Mouse (Mus musculus): ENCODE data around the gene Ticam1. TPM values are rescaled to one million over a fixed set of nuclear protein-coding genes. Genes with fewer than 3 reads are reported as not detected.

Ticam1 gene
- total RNA-seq, 2 experiments from 2014 or later = 2.8 to 5.0 TPM

GRCm38 (mm10) chr17:56291826-56292475, 15.4 kb upstream of the Ticam1 start:
- ATAC-seq (replicated peaks; ENCODE audit: low FRiP score, poor library complexity, severe bottlenecking) = no peak

GRCm38 (mm10) chr17:56291171-56291511, 14.6 kb upstream of the Ticam1 start:
- ATAC-seq (replicated peaks; ENCODE audit: low FRiP score, poor library complexity, severe bottlenecking) = peak; percentile 83

GRCm38 (mm10) chr17:56290388-56291170, 14.0 kb upstream of the Ticam1 start:
- peak; percentile 73 for ATAC-seq (replicated peaks; ENCODE audit: low FRiP score, poor library complexity, severe bottlenecking)

DNA sequence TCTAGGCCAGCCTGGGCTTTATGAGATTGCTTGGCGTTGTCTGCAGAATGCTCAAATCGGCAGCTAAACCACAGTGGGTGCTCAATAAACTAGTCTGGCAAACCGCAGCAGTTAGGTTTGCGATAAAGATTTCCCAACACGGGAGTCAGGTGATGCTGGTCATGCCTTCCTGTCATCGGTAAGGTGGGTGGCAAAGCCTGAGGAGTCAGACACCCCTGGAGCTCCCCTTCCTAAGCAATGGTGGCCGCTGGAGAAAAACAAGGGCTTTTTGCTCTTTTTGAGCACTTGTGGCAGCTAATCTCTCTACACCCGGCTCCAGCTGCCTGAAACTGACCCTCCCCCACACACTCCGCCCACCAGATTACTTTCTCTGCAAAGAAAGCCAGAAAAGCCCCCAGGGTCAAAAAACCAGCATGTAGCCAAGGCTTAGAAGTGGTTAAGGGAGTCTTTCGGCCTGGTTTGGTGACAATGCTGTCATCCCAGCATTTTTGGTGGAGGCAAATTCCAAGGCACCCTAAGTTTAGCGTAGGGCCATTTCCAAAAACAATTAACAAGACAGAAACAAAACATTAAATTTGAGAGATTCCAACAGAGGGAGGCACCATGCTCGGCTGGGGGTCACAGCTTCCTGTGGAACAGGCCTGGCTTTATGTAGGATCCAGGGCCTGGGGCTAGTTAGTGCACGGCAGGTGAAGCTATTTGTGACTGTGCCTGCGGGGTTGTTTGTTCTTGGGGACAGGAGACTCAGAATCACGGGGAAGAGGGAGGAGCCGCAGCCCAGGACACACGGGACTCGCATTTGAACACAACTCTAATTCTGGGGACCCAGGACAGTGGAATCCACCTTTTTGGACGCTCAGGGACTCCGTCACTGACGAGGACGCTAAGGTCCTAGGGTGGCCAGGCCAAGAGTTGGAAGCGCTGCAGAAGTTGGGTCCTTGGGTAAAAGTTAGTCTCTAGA, 13.1 kb upstream of the Ticam1 start:
- no peak for ATAC-seq (replicated peaks; ENCODE audit: low FRiP score, poor library complexity, severe bottlenecking)

DNA sequence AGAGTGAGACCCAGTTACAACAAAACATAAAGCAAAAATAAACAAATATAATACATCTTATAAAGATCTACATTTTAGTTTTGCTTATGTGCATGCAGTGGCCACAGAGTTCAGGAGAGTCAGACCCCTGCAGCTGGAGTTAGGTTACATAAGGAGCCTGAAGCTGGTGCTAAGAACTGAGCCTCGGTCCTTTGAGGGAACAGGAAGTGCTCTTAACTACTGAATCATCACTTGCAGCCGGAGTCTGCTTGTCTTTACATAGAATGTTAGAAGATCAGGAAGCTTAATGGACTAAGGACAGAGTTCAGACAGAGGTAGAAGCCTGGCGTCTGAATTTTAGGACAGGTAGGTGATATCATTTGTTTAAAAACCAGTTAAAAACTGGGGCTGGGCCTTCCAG, 12.3 kb upstream of the Ticam1 start:
- ATAC-seq (replicated peaks; ENCODE audit: low FRiP score, poor library complexity, severe bottlenecking) = no peak

GRCm38 (mm10) chr17:56287830-56288229, 11.2 kb upstream of the Ticam1 start:
- no peak for ATAC-seq (replicated peaks; ENCODE audit: low FRiP score, poor library complexity, severe bottlenecking)

DNA sequence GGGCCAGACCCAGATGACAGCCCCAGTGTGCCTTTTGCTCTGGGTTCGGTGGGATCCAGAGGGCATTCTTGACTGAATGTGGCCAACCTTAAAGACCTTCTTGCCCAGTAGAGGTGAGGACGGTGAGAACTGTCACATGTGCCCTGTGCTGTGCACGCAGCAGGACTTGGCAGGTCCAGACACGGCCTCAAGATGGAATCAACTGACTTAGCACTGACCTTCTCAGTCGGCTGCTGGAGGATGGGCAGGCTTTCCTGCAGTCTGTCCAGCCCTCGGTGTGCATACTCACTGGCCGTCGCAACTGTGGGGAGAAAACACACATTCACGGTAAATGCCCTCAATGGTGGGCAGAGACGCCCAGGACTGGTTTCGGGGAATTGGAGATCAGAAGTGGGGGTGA, 9.4 kb upstream of the Ticam1 start:
- ATAC-seq (replicated peaks; ENCODE audit: low FRiP score, poor library complexity, severe bottlenecking) = no peak

GRCm38 (mm10) chr17:56283316-56283715, 6.7 kb upstream of the Ticam1 start:
- no peak for ATAC-seq (replicated peaks; ENCODE audit: low FRiP score, poor library complexity, severe bottlenecking)

DNA sequence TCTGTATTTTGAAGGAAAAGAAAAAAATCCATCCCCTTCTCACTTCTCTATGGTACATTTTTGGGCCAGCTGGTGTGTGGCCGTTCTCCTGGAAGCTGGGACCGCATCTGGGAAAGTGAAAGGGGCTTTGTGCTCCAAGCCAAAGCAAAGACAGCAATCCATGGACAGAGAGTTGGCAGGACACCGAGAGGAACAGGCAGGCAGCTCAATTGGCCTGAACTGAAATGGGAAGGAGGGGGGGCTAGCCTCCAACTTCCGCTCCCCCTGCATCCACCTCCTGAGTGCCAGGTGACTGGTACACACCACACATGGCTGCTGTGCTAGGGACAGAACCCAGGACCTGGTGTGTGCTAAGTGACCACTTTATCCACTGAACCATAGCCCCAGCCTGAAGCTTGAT, 6.2 kb upstream of the Ticam1 start:
- ATAC-seq (replicated peaks; ENCODE audit: low FRiP score, poor library complexity, severe bottlenecking) = no peak

- no peak for ATAC-seq (replicated peaks; ENCODE audit: low FRiP score, poor library complexity, severe bottlenecking)
Measured at GRCm38 (mm10) chr17:56281193-56281592, 4.6 kb upstream of the Ticam1 start.

- ATAC-seq (replicated peaks; ENCODE audit: low FRiP score, poor library complexity, severe bottlenecking) = no peak
Measured at GRCm38 (mm10) chr17:56279481-56280155, 3.0 kb upstream of the Ticam1 start.

GRCm38 (mm10) chr17:56278340-56278739, 1.8 kb upstream of the Ticam1 start:
- ATAC-seq (replicated peaks; ENCODE audit: low FRiP score, poor library complexity, severe bottlenecking) = no peak

GRCm38 (mm10) chr17:56277567-56277893, 944 bp upstream of the Ticam1 start:
- no peak for ATAC-seq (replicated peaks; ENCODE audit: low FRiP score, poor library complexity, severe bottlenecking)

DNA sequence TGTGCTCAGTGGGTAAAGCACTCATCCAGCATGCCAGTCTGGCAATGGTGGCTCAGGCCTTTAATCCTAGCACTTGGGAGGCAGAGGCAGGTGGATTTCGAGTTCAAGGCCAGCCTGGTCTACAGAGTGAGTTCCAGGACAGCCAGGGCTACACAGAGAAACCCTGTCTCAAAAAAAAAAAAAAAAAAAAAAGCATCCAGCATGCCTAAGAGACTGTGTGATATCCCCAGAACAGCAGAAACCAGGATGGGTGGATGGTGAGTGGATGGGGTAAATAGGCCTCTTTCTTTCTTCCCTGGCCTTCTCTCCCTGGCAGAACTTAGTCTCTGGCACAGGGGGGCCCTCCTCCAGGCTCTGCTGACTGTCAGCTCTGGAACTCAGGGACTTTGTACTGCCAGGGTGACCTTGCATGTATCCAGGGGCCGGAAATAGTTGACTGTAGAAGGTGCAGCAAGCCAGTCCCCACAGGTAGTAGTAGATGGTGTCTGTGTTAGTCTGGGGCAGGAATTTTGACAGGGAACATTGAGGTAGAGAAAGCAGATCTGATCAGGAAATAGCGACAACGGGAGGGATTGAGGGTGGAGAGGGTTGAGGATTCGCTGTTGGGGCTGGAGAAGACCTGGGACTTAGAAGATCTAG, 625 bp downstream of the Ticam1 start:
- ATAC-seq (replicated peaks; ENCODE audit: low FRiP score, poor library complexity, severe bottlenecking) = peak; percentile 38; the same call in 1 of the 2 replicates

GRCm38 (mm10) chr17:56273986-56274385, 2.6 kb downstream of the Ticam1 start:
- ATAC-seq (replicated peaks; ENCODE audit: low FRiP score, poor library complexity, severe bottlenecking) = no peak

DNA sequence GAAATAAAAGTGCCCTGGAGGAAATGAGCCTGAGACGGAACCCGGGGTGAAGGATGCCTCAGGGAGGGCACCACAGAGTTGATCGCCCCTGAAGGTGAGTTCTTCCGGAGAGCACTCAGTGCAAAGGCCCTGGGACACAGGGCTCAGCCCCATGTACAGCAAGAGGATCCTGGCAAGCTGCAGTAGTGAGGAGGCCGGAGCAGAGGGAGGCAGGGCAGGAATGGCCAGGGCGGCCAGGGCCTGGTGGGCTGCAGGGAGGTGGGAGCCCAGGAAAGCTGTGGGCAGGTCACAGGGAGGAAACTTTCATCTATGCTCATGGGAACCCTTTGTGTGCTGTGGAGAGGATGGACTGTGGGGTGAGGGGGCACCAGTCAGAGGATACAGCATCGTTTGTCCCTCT, 3.1 kb downstream of the Ticam1 start:
- no peak for ATAC-seq (replicated peaks; ENCODE audit: low FRiP score, poor library complexity, severe bottlenecking)

DNA sequence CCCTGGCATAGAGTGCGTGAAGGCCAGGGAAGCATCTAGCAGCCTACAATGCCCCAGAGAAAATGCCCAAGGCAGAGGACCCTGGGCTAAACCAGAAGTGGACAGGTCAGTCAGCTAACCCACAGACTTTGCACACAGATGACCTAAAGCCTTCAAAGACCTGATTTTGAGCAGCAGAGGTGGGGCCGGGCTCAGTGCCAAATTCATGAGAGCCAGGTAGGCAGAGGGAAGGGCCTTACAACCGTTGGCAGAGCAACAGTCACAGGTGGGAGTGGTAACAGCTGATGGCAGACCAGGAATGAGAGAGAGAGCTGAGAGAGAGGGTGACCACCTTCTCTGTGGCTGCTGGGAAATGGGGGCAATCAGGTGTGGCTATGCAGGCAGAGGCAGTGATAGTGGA, 3.9 kb downstream of the Ticam1 start:
- no peak for ATAC-seq (replicated peaks; ENCODE audit: low FRiP score, poor library complexity, severe bottlenecking)

- ATAC-seq (replicated peaks; ENCODE audit: low FRiP score, poor library complexity, severe bottlenecking) = no peak
Measured at GRCm38 (mm10) chr17:56271609-56272253, 4.9 kb downstream of the Ticam1 start.

DNA sequence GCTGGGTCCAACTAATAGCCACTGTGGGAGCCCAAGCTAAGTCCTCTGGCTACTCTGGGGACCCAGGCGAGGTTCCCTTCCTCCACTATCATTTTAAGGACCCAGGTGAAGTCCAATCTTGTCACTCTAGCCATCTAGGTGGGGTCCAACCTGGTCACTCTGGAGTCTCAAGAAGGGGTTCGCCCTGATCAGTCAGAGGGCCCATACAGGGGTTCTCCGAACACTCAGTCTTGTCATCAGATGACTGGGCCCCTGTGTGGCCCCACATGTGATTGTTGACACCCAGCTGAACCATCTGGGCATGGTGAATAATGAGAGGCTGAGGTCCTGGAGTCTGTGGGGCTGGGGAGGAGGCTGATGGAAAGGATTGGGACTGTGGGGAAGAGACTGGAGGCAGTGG, 6.8 kb downstream of the Ticam1 start:
- no peak for ATAC-seq (replicated peaks; ENCODE audit: low FRiP score, poor library complexity, severe bottlenecking)
